Mouse (Mus musculus) heart, embryonic 10.5 days (tissue): ENCODE measurements around the gene Hyal6. TPM values are rescaled to one million over a fixed set of nuclear protein-coding genes. Genes with fewer than 3 reads are reported as not detected.

ENCODE experiments used
- DNase-seq: peaks from one replicate; pipeline ENCODE4 v3.0.0-alpha.2; 2017; ENCODE audit warnings: low spot score
- H3K27ac ChIP-seq: fragments of 300-500 bp; sonication (generic); 2 replicates; pipeline ENCODE4 v1.5.1; 2016; ENCODE audit warnings: mild to moderate bottlenecking
- H3K27me3 ChIP-seq: fragments of 300-500 bp; sonication (generic); 2 replicates; pipeline ENCODE4 v1.6.1; 2016; ENCODE audit warnings: mild to moderate bottlenecking; ENCODE audit not compliant: poor library complexity, insufficient read depth, severe bottlenecking
- H3K36me3 ChIP-seq: fragments of 300-500 bp; sonication (generic); 2 replicates; pipeline ENCODE4 v1.6.1; 2016; ENCODE audit warnings: mild to moderate bottlenecking, moderate library complexity
- H3K4me1 ChIP-seq: fragments of 300-500 bp; sonication (generic); 2 replicates; pipeline ENCODE4 v1.6.1; 2016; ENCODE audit warnings: mild to moderate bottlenecking
- H3K4me3 ChIP-seq: fragments of 300-500 bp; sonication (generic); 2 replicates; pipeline ENCODE4 v1.5.1; 2016; ENCODE audit warnings: mild to moderate bottlenecking, moderate library complexity
- H3K9me3 ChIP-seq: fragments of 300-500 bp; sonication (generic); 2 replicates; pipeline ENCODE4 v1.6.1; 2016; ENCODE audit warnings: mild to moderate bottlenecking, moderate library complexity
- WGBS: fragments of 180-500 bp; shearing (Covaris S2); methylation state at CpG from one replicate; pipeline ENCODE4 v1.1.7; 2016; 5-methylcytosine and 5-hydroxymethylcytosine counted together
- polyA plus RNA-seq: library from polyadenylated mRNA; unstranded; fragments of >200 nt; fragmentation: Nextera tagmentation; extraction: Ambion mirVana; gene quantifications from 2 replicates; pipeline ENCODE4 v1.2.1, GENCODE M21; 2016

The Hyal6 gene
- polyA plus RNA-seq: not detected in 2 replicates

- Histone ChIP-seq H3K4me3 (no peak within 1 kb of the TSS), H3K4me1 (no peaks in the 10 kb centered on the region), H3K27ac (no peak within 1 kb of the TSS), H3K27me3 (no peaks in the 10 kb centered on the region), H3K9me3 (no peaks in the 10 kb centered on the region), H3K36me3 (no peaks in the 10 kb centered on the region)
- 71% methylated on average over 3 of the region's 3 CpGs for WGBS
- DNase-seq: no peak
Measured at GRCm38 (mm10) chr6:24732945-24733344, at the start of gene Hyal6. Hyal6 (plus strand) TSS chr6:24733245.

GRCm38 (mm10) chr6:24687871-24688270 is 45.2 kb upstream of the Hyal6 start:
- Histone ChIP-seq H3K4me3 (no peak overlapping the region), H3K4me1 (no peaks in the 10 kb centered on the region), H3K27ac (no peak overlapping the region), H3K27me3 (no peaks in the 10 kb centered on the region), H3K9me3 (no peaks in the 10 kb centered on the region), H3K36me3 (no peaks in the 10 kb centered on the region)
- no peak for DNase-seq
- 55% methylated on average over 1 of the region's 1 CpGs for WGBS

GRCm38 (mm10) chr6:24694455-24695410 is 38.3 kb upstream of the Hyal6 start:
- no peaks in the 10 kb centered on the region for H3K9me3 ChIP-seq
- no peak overlapping the region for H3K4me3 ChIP-seq
- DNase-seq: no peak
- no peaks in the 10 kb centered on the region for H3K4me1 ChIP-seq
- no peaks in the 10 kb centered on the region for H3K36me3 ChIP-seq
- H3K27me3 ChIP-seq: no peaks in the 10 kb centered on the region
- 75% methylated on average over 11 of the region's 11 CpGs for WGBS
- no peak overlapping the region for H3K27ac ChIP-seq

GRCm38 (mm10) chr6:24696117-24696516 is 36.9 kb upstream of the Hyal6 start:
- Histone ChIP-seq H3K27me3 (no peaks in the 10 kb centered on the region), H3K9me3 (no peaks in the 10 kb centered on the region), H3K36me3 (no peaks in the 10 kb centered on the region), H3K4me1 (no peaks in the 10 kb centered on the region), H3K27ac (no peak overlapping the region), H3K4me3 (no peak overlapping the region)
- no peak for DNase-seq
- WGBS: 84% methylated on average over 4 of the region's 4 CpGs

GRCm38 (mm10) chr6:24697216-24697615 is 35.8 kb upstream of the Hyal6 start:
- WGBS: 74% methylated on average over 5 of the region's 5 CpGs
- DNase-seq: no peak
- Histone ChIP-seq H3K4me1 (no peaks in the 10 kb centered on the region), H3K4me3 (no peak overlapping the region), H3K27me3 (no peaks in the 10 kb centered on the region), H3K9me3 (no peaks in the 10 kb centered on the region), H3K36me3 (no peaks in the 10 kb centered on the region), H3K27ac (no peak overlapping the region)

GRCm38 (mm10) chr6:24707090-24707489 is 26.0 kb upstream of the Hyal6 start:
- WGBS: 72% methylated on average over 5 of the region's 5 CpGs
- H3K4me3 ChIP-seq: no peak overlapping the region
- peaks cover 6% of the 10 kb centered on the region; the same call in 1 of the 2 replicates for H3K4me1 ChIP-seq
- no peaks in the 10 kb centered on the region for H3K27me3 ChIP-seq
- no peak for DNase-seq
- no peaks in the 10 kb centered on the region for H3K36me3 ChIP-seq
- no peaks in the 10 kb centered on the region for H3K9me3 ChIP-seq
- H3K27ac ChIP-seq: no peak overlapping the region

- WGBS: 72% methylated on average over 2 of the region's 2 CpGs
- Histone ChIP-seq H3K9me3 (no peaks in the 10 kb centered on the region), H3K36me3 (no peaks in the 10 kb centered on the region), H3K4me3 (no peak overlapping the region), H3K4me1 (peaks cover 6% of the 10 kb centered on the region; the same call in 1 of the 2 replicates), H3K27ac (no peak overlapping the region), H3K27me3 (no peaks in the 10 kb centered on the region)
- DNase-seq: no peak
Measured at GRCm38 (mm10) chr6:24707499-24707898, 25.5 kb upstream of the Hyal6 start.

- Histone ChIP-seq H3K27ac (no peak overlapping the region), H3K9me3 (no peaks in the 10 kb centered on the region), H3K27me3 (no peaks in the 10 kb centered on the region), H3K36me3 (no peaks in the 10 kb centered on the region), H3K4me3 (no peak overlapping the region), H3K4me1 (no peaks in the 10 kb centered on the region)
- WGBS: 28% methylated on average over 13 of the region's 13 CpGs
- DNase-seq: no peak
Measured at GRCm38 (mm10) chr6:24721317-24722099, 11.5 kb upstream of the Hyal6 start.

- Histone ChIP-seq H3K27me3 (no peaks in the 10 kb centered on the region), H3K27ac (no peak overlapping the region), H3K36me3 (no peaks in the 10 kb centered on the region), H3K4me1 (no peaks in the 10 kb centered on the region), H3K4me3 (no peak overlapping the region), H3K9me3 (no peaks in the 10 kb centered on the region)
- WGBS: 61% methylated on average over 1 of the region's 1 CpGs
- DNase-seq: no peak
Measured at GRCm38 (mm10) chr6:24728130-24728529, 4.9 kb upstream of the Hyal6 start.

GRCm38 (mm10) chr6:24734565-24734964 is 1.5 kb downstream of the Hyal6 start:
- Histone ChIP-seq H3K4me1 (no peaks in the 10 kb centered on the region), H3K9me3 (no peaks in the 10 kb centered on the region), H3K27ac (no peak overlapping the region), H3K4me3 (no peak overlapping the region), H3K36me3 (no peaks in the 10 kb centered on the region), H3K27me3 (no peaks in the 10 kb centered on the region)
- DNase-seq: no peak
- WGBS: 81% methylated on average over 6 of the region's 6 CpGs

GRCm38 (mm10) chr6:24748029-24748428 is 15.0 kb downstream of the Hyal6 start, which contains the start of gene Hyal4:
Hyal4 (plus strand) TSS chr6:24748329.
- H3K27ac ChIP-seq: no peak within 1 kb of the TSS
- no peaks in the 10 kb centered on the region for H3K4me1 ChIP-seq
- DNase-seq: no peak
- H3K27me3 ChIP-seq: no peaks in the 10 kb centered on the region
- H3K4me3 ChIP-seq: no peak within 1 kb of the TSS
- no peaks in the 10 kb centered on the region for H3K36me3 ChIP-seq
- H3K9me3 ChIP-seq: no peaks in the 10 kb centered on the region
- WGBS: 78% methylated on average over 4 of the region's 4 CpGs

GRCm38 (mm10) chr6:24759281-24759680 is 26.2 kb downstream of the Hyal6 start:
- Histone ChIP-seq H3K36me3 (no peaks in the 10 kb centered on the region), H3K4me3 (no peak overlapping the region), H3K27ac (no peak overlapping the region), H3K27me3 (no peaks in the 10 kb centered on the region), H3K9me3 (no peaks in the 10 kb centered on the region), H3K4me1 (no peaks in the 10 kb centered on the region)
- 85% methylated on average over 3 of the region's 3 CpGs for WGBS
- DNase-seq: no peak

- Histone ChIP-seq H3K27ac (no peak overlapping the region), H3K4me1 (no peaks in the 10 kb centered on the region), H3K9me3 (no peaks in the 10 kb centered on the region), H3K27me3 (no peaks in the 10 kb centered on the region), H3K4me3 (no peak overlapping the region), H3K36me3 (no peaks in the 10 kb centered on the region)
- no peak for DNase-seq
- 85% methylated on average over 2 of the region's 2 CpGs for WGBS
Measured at GRCm38 (mm10) chr6:24766261-24766660, 33.2 kb downstream of the Hyal6 start.
